Mouse (Mus musculus) embryonic fibroblast, embryonic 13.5 days (primary cell): ENCODE data around the gene Tmbim4.

Source experiments
- CTCF ChIP-seq: IDR thresholded peaks from 2 replicates; pipeline ENCODE4 v1.5.1; 2011; ENCODE audit warnings: mild to moderate bottlenecking, control low read depth, low read length, moderate library complexity, borderline replicate concordance; ENCODE audit not compliant: insufficient read depth
- POLR2A ChIP-seq: IDR thresholded peaks from 2 replicates; pipeline ENCODE4 v1.6.1; 2011; ENCODE audit warnings: low read depth, mild to moderate bottlenecking, control low read depth, low read length, moderate library complexity

GRCm38 (mm10) chr10:120193255-120193654 lies 8.1 kb upstream of the Tmbim4 start:
- TF ChIP-seq CTCF (no peak), POLR2A (no peak)
